8 mouse cellular contexts compared by ENCODE assay signal in genomic region chr15:77815867-77816600, GRCm38 (mm10). TPM values are rescaled to one million over a fixed set of nuclear protein-coding genes. Genes with fewer than 3 reads are reported as not detected.
DNase-seq lines count a peak whose midpoint lies in the region; ATAC-seq and TF ChIP-seq lines count a peak whose summit lies in the region.

No protein-coding gene starts in this region.

- H3K4me1 ChIP-seq in spleen, adult 2 months (ENCODE audit: control insufficient read depth, insufficient read depth, insufficient read length): peaks cover 46% of the 10 kb centered on the region
- H3K4me1 ChIP-seq in heart, embryonic 12.5 days (replicated peaks): peaks cover 100% of the 10 kb centered on the region
- H3K4me1 ChIP-seq in limb, embryonic 13.5 days: peaks cover 79% of the 10 kb centered on the region
- H3K4me1 ChIP-seq in olfactory bulb, adult 2 months (ENCODE audit: control insufficient read depth, insufficient read depth, low read length): peaks cover 42% of the 10 kb centered on the region

- H3K36me3 ChIP-seq in spleen, adult 2 months (ENCODE audit: control insufficient read depth, insufficient read depth, low read length): peaks cover 22% of the 10 kb centered on the region
- H3K36me3 ChIP-seq in heart, embryonic 12.5 days: peaks cover 20% of the 10 kb centered on the region
- peaks cover 20% of the 10 kb centered on the region for H3K36me3 ChIP-seq in limb, embryonic 13.5 days

- TF ChIP-seq POLR2A in spleen, adult 2 months (IDR thresholded peaks at IDR 0.05; ENCODE audit: low read depth, low read length): no peak
- TF ChIP-seq POLR2A in olfactory bulb, adult 2 months (IDR thresholded peaks at IDR 0.05; ENCODE audit: insufficient read depth, low read depth, low read length): no peak

- H3K4me2 ChIP-seq in heart, embryonic 12.5 days: peak overlapping the region; percentile 26; the same call in 1 of the 2 replicates
- H3K4me2 ChIP-seq in limb, embryonic 13.5 days (replicated peaks): no peak overlapping the region

- TF ChIP-seq CTCF in spleen, adult 2 months (IDR thresholded peaks at IDR 0.05; ENCODE audit: extremely low read depth, insufficient read depth, insufficient read length, insufficient replicate concordance): no peak
- TF ChIP-seq CTCF in olfactory bulb, adult 2 months (IDR thresholded peaks at IDR 0.05; ENCODE audit: insufficient read depth, low read depth, low read length): no peak

- peak overlapping the region; percentile 5 for H3K4me3 ChIP-seq in spleen, adult 2 months (ENCODE audit: extremely low read depth, insufficient read depth, insufficient read length)
- no peak overlapping the region for H3K4me3 ChIP-seq in heart, embryonic 12.5 days
- no peak overlapping the region for H3K4me3 ChIP-seq in limb, embryonic 13.5 days
- H3K4me3 ChIP-seq in olfactory bulb, adult 2 months (ENCODE audit: insufficient read depth, low read depth, low read length): no peak overlapping the region

- no peak for ATAC-seq in heart, embryonic 12.5 days (ENCODE audit: insufficient number of reproducible peaks, low FRiP score)
- no peak for ATAC-seq in limb, embryonic 13.5 days (ENCODE audit: low FRiP score, low read depth)

- H3K9ac ChIP-seq in heart, embryonic 12.5 days: peak overlapping the region; percentile 30
- H3K9ac ChIP-seq in limb, embryonic 13.5 days: no peak overlapping the region

- H3K27ac ChIP-seq in spleen, adult 2 months (ENCODE audit: insufficient read depth, low read length): peak overlapping the region; percentile 81
- peak overlapping the region; percentile 76 for H3K27ac ChIP-seq in heart, embryonic 12.5 days (ENCODE audit: poor library complexity, severe bottlenecking)
- peak overlapping the region; percentile 48 for H3K27ac ChIP-seq in limb, embryonic 13.5 days
- H3K27ac ChIP-seq in olfactory bulb, adult 2 months (ENCODE audit: insufficient read depth, low read depth, low read length): 0 out of 2 replicates have a peak overlapping the region, but pooled peaks have one; percentile 30

- no peaks in the 10 kb centered on the region for H3K9me3 ChIP-seq in heart, embryonic 12.5 days (replicated peaks)
- H3K9me3 ChIP-seq in limb, embryonic 13.5 days: no peaks in the 10 kb centered on the region

- DNase-seq in spleen, adult 2 months (ENCODE audit: low read depth in 1 of 2, low spot score in 2 of 2): no peak
- no peak for DNase-seq in spleen, adult 12 weeks (ENCODE audit: low spot score)
- DNase-seq in cerebellum, adult 9-11 months: peak; percentile 85
- DNase-seq in embryo, embryonic 9.5 days (ENCODE audit: extremely low spot score): no peak
- no peak for DNase-seq in right cerebral cortex, adult 18-20 months

- WGBS in spleen, adult 2 months: 13% methylated on average over 17 of the region's 17 CpGs
- 58% methylated on average over 17 of the region's 17 CpGs for WGBS in heart, embryonic 12.5 days
- 76% methylated on average over 17 of the region's 17 CpGs for WGBS in limb, embryonic 13.5 days
- WGBS in olfactory bulb, adult 2 months: 57% methylated on average over 17 of the region's 17 CpGs

- no peaks in the 10 kb centered on the region for H3K27me3 ChIP-seq in spleen, adult 2 months (ENCODE audit: control insufficient read depth, insufficient read depth, low read length)
- H3K27me3 ChIP-seq in heart, embryonic 12.5 days (replicated peaks): no peaks in the 10 kb centered on the region
- H3K27me3 ChIP-seq in limb, embryonic 13.5 days: no peaks in the 10 kb centered on the region

RNA-seq across cellular contexts. Expression of gene Myh9, which starts 25.9 kb away (rescaled TPM):
- polyA plus RNA-seq in spleen, adult 2 months (2012; rRNA removed): 138 and 142 TPM in 2 replicates
- polyA plus RNA-seq in heart, embryonic 12.5 days (2016; fragmentation: Nextera tagmentation; extraction: Ambion mirVana): 41.9 and 42.0 TPM in 2 replicates
- 34.1 and 38.1 TPM in 2 replicates for polyA plus RNA-seq in limb, embryonic 13.5 days (2015; fragmentation: Nextera tagmentation; extraction: Ambion mirVana)
- 307 and 350 TPM in 2 replicates for polyA plus RNA-seq in olfactory bulb, adult 2 months (2012; ENCODE audit: insufficient read depth, insufficient read length, low replicate concordance, missing spikeins)

RNA-seq across cellular contexts. Expression of gene Apol8, which starts 59.2 kb away (rescaled TPM):
- 4.3 and 5.9 TPM in 2 replicates for polyA plus RNA-seq in spleen, adult 2 months (2012; rRNA removed)
- polyA plus RNA-seq in heart, embryonic 12.5 days (2016; fragmentation: Nextera tagmentation; extraction: Ambion mirVana): 0.65 and 0.74 TPM in 2 replicates
- 0.18 TPM in 1 of 2 replicates, not detected in the other for polyA plus RNA-seq in limb, embryonic 13.5 days (2015; fragmentation: Nextera tagmentation; extraction: Ambion mirVana)
- polyA plus RNA-seq in olfactory bulb, adult 2 months (2012; ENCODE audit: insufficient read depth, insufficient read length, low replicate concordance, missing spikeins): not detected in 2 replicates

Comparison
In these comparisons a context has a peak if more than half of its experiments do, and no peak if none do; other contexts are left out.
1. H3K27ac ChIP-seq: peak in every context shown above with its lines; median percentile 81 in spleen, adult 2 months; 76 in heart, embryonic 12.5 days; 48 in limb, embryonic 13.5 days; 30 in olfactory bulb, adult 2 months.